Mouse (Mus musculus) spleen, embryonic (tissue): ENCODE data around the gene Pigl.

Source experiments
- CTCF ChIA-PET: fragments of 350-600 bp; sonication (Branson Sonifier 250); formaldehyde crosslinking; loops from one replicate; lab custom pipeline; 2022; lab: Charles Lee

Gene Pigl

GRCm38 (mm10) chr11:62554934-62555517, 96.8 kb downstream of the Pigl start:
- CTCF ChIA-PET, result interaction anchor here (0.7 kb wide), 1 partner anchor 19 kb away, joined by 7 read pairs; the partner anchor contains the start of gene Trpv2

- CTCF ChIA-PET, result interaction anchor here (0.5 kb wide), 1 partner anchor 40 kb away, joined by 3 read pairs; no protein-coding TSS in a partner anchor
These were observed 97.7 kb downstream of the Pigl start for GRCm38 (mm10) chr11:62555896-62556412.

- CTCF ChIA-PET, result no interaction called here
These were observed 98.9 kb downstream of the Pigl start for GRCm38 (mm10) chr11:62557205-62557604.

GRCm38 (mm10) chr11:62558152-62558551, 99.9 kb downstream of the Pigl start:
- CTCF ChIA-PET, result no interaction called here

- CTCF ChIA-PET, result interaction anchor here (0.6 kb wide), 1 partner anchor 104 kb away, joined by 4 read pairs; no protein-coding TSS in a partner anchor
These were observed 100.8 kb downstream of the Pigl start for GRCm38 (mm10) chr11:62558961-62559646.

GRCm38 (mm10) chr11:62560463-62561016, 102.3 kb downstream of the Pigl start:
- CTCF ChIA-PET, result no interaction called here

- CTCF ChIA-PET, result no interaction called here
These were observed 105.3 kb downstream of the Pigl start for GRCm38 (mm10) chr11:62563590-62563989.
